Mouse (Mus musculus) heart, postnatal 0 days (tissue): Measurements from ENCODE around the gene Scd1.

ENCODE experiments used
- CTCF ChIP-seq: IDR thresholded peaks from 2 replicates; pipeline ENCODE4 v1.5.1; 2016; ENCODE audit warnings: antibody characterized with exemption, control low read depth, low read depth
- EP300 ChIP-seq: IDR thresholded peaks from 2 replicates; pipeline ENCODE4 v1.6.1; 2016; ENCODE audit warnings: antibody characterized with exemption, low read depth

GRCm38 (mm10) chr19:44445755-44446154 is 38.1 kb upstream of the Scd1 start:
- TF ChIP-seq CTCF (no peak), EP300 (no peak)
